In genomic region chr19:6372433-6372832, GRCm38 (mm10) we compare ENCODE assay signal across 26 mouse cellular contexts. TPM values are rescaled to one million over a fixed set of nuclear protein-coding genes. Genes with fewer than 3 reads are reported as not detected.
A peak's percentile ranks its signal among the peaks of the same experiment; 100 is the strongest.
DNase-seq lines count a peak whose midpoint lies in the region; ATAC-seq and TF ChIP-seq lines count a peak whose summit lies in the region.
"Had no signal": no experiment of that assay in that cellular context is flagged by ENCODE, and none has a peak within 500 bp of the region (broad histone marks: within the 10 kb centered on the region; RNA-seq: fewer than 3 reads in every experiment).

No protein-coding gene starts in this region.

- POLR2A ChIA-PET in Patski (lab: Charles Lee): no interaction called here

- CTCF ChIA-PET in Patski (lab: Charles Lee): no interaction called here

- no peak overlapping the region for H3K4me2 ChIP-seq in lung, postnatal 0 days (replicated peaks; ENCODE audit: low read depth, low read length)
- H3K4me2 ChIP-seq: embryonic facial prominence, embryonic 12.5 days; embryonic facial prominence, embryonic 15.5 days; heart, embryonic 13.5 days; hindbrain, embryonic 12.5 days; hindbrain, embryonic 15.5 days had no signal

- TF ChIP-seq POLR2A in lung, adult 2 months (IDR thresholded peaks at IDR 0.05; ENCODE audit: borderline replicate concordance, extremely low read depth, low read depth, low read length): no peak

- intact Hi-C loops in heart, postnatal 10 days (cut with DNase I): loop anchor here (5.0 kb wide), 1 partner anchor 80 kb away; no protein-coding TSS in a partner anchor

- H3K9me3 ChIP-seq in lung, postnatal 0 days (ENCODE audit: low read length): no peaks in the 10 kb centered on the region
- H3K9me3 ChIP-seq: embryonic facial prominence, embryonic 12.5 days; embryonic facial prominence, embryonic 15.5 days; heart, embryonic 10.5 days; heart, embryonic 13.5 days; hindbrain, embryonic 12.5 days; hindbrain, embryonic 15.5 days had no signal

- 47% methylated on average over 3 of the region's 3 CpGs for WGBS in lung, postnatal 0 days
- 80% methylated on average over 3 of the region's 3 CpGs for WGBS in lung, adult 2 months

- no peak for TF ChIP-seq EP300 in lung, postnatal 0 days (IDR thresholded peaks at IDR 0.05)

- peak; percentile 52 for ATAC-seq in lung, postnatal 0 days
- ATAC-seq in Patski: peak; percentile 49
- ATAC-seq: activated CD4-positive, CD25-positive, alpha-beta regulatory T cell, adult 4 months; forebrain, embryonic 14.5 days; forebrain, postnatal 0 days; intestine, postnatal 0 days had no signal

- TF ChIP-seq CTCF in lung, postnatal 0 days (IDR thresholded peaks at IDR 0.05): no peak
- no peak for TF ChIP-seq CTCF in lung, adult 2 months (IDR thresholded peaks at IDR 0.05; ENCODE audit: insufficient read depth, low read length)
- TF ChIP-seq CTCF in Patski (IDR thresholded peaks at IDR 0.05): no peak

- no peak overlapping the region for H3K4me3 ChIP-seq in lung, postnatal 0 days (ENCODE audit: low read depth, low read length)
- H3K4me3 ChIP-seq in lung, adult 2 months (replicated peaks; ENCODE audit: extremely low read depth, low read depth, low read length): no peak overlapping the region
- H3K4me3 ChIP-seq: embryonic facial prominence, embryonic 12.5 days; embryonic facial prominence, embryonic 15.5 days; heart, embryonic 10.5 days; heart, embryonic 13.5 days; hindbrain, embryonic 12.5 days; hindbrain, embryonic 15.5 days had no signal

- no peak overlapping the region for H3K9ac ChIP-seq in lung, postnatal 0 days (replicated peaks; ENCODE audit: low read depth)
- H3K9ac ChIP-seq: embryonic facial prominence, embryonic 12.5 days; embryonic facial prominence, embryonic 15.5 days; forebrain, postnatal 0 days; heart, embryonic 13.5 days; hindbrain, embryonic 12.5 days; hindbrain, embryonic 15.5 days had no signal

- H3K36me3 ChIP-seq in lung, postnatal 0 days (ENCODE audit: insufficient read depth, low read length): peaks cover 59% of the 10 kb centered on the region

- H3K27ac ChIP-seq in lung, postnatal 0 days (ENCODE audit: low read length): no peak overlapping the region
- H3K27ac ChIP-seq: embryonic facial prominence, embryonic 12.5 days; embryonic facial prominence, embryonic 15.5 days; heart, embryonic 10.5 days; hindbrain, embryonic 12.5 days; hindbrain, embryonic 15.5 days had no signal

- peak; percentile 69 for DNase-seq in lung, postnatal 0 days (ENCODE audit: low spot score)
- DNase-seq in lung, adult 2 months: no peak
- DNase-seq in 416B (ENCODE audit: low read depth) (peak; percentile 53), MN1 (ENCODE audit: low spot score) (peak; percentile 63), Patski (ENCODE audit: low read depth, low spot score) (no peak)
- no peak for DNase-seq in heart, postnatal 10 days
- DNase-seq in heart, adult 8-10 months (ENCODE audit: low spot score): no peak
- no peak for DNase-seq in adrenal gland, postnatal 25 days
- DNase-seq: adrenal gland, adult 8-10 months; adrenal gland, postnatal 36 days; cerebellum, adult 18-20 months; cerebellum, adult 9-10 months; cerebellum, postnatal 14 days; forebrain, postnatal 0 days; gastrocnemius, postnatal 14 days; heart, adult 18-20 months; kidney, adult 2 months had no signal

- no peaks in the 10 kb centered on the region for H3K27me3 ChIP-seq in lung, postnatal 0 days (replicated peaks; ENCODE audit: insufficient read depth, low read length)
- H3K27me3 ChIP-seq in Patski: no peaks in the 10 kb centered on the region
- H3K27me3 ChIP-seq: embryonic facial prominence, embryonic 12.5 days; embryonic facial prominence, embryonic 15.5 days; heart, embryonic 13.5 days; hindbrain, embryonic 12.5 days; hindbrain, embryonic 15.5 days had no signal

- no peaks in the 10 kb centered on the region for H3K4me1 ChIP-seq in lung, postnatal 0 days (ENCODE audit: insufficient read depth, low read depth, low read length)
- H3K4me1 ChIP-seq in lung, adult 2 months (ENCODE audit: control insufficient read depth, insufficient read depth, low read length): peaks cover 9% of the 10 kb centered on the region
- H3K4me1 ChIP-seq: embryonic facial prominence, embryonic 12.5 days had no signal

- in situ Hi-C loops in Patski (cut with MboI; ENCODE audit: low pct_unique_long_range_greater_than_20kb): no loop called here

RNA-seq across cellular contexts. Expression of gene Sf1, which starts 8.9 kb away (rescaled TPM):
- 48.1 and 49.5 TPM in 2 replicates for polyA plus RNA-seq in lung, postnatal 0 days (2015; fragmentation: Nextera tagmentation; extraction: Ambion mirVana)
- 136 and 194 TPM in 2 replicates for polyA plus RNA-seq in lung, adult 2 months (2012; rRNA removed)
- polyA plus RNA-seq in Patski (2021): 186 TPM
- total RNA-seq in heart, postnatal 10 days (2021): 100 to 1,000 TPM; 118 to 143 TPM
- 100 to 1,000 TPM in 1 of 4 experiments, 10 to 100 TPM in 3; 84.3 to 103 (median 91.3) TPM for total RNA-seq in heart, adult 8-10 months (2022)
- 211 and 245 TPM in 2 replicates for total RNA-seq in adrenal gland, postnatal 25 days (2021)

RNA-seq across cellular contexts. Expression of gene Pygm, which starts 11.8 kb away (rescaled TPM):
- polyA plus RNA-seq in lung, postnatal 0 days (2015; fragmentation: Nextera tagmentation; extraction: Ambion mirVana): 20.5 and 32.1 TPM in 2 replicates
- polyA plus RNA-seq in lung, adult 2 months (2012; rRNA removed): 32.8 and 135 TPM in 2 replicates
- polyA plus RNA-seq in Patski (2021): 1.0 TPM
- 100 to 1,000 TPM; 622 to 693 TPM for total RNA-seq in heart, postnatal 10 days (2021)
- total RNA-seq in heart, adult 8-10 months (2022): 1,000 to 10,000 TPM; 1,301 to 1,379 (median 1,330) TPM
- total RNA-seq in adrenal gland, postnatal 25 days (2021): 61.6 and 85.9 TPM in 2 replicates

RNA-seq across cellular contexts. Expression of gene Rasgrp2, which starts 26.7 kb away (rescaled TPM):
- polyA plus RNA-seq in lung, postnatal 0 days (2015; fragmentation: Nextera tagmentation; extraction: Ambion mirVana): 99.2 and 128 TPM in 2 replicates
- 210 and 287 TPM in 2 replicates for polyA plus RNA-seq in lung, adult 2 months (2012; rRNA removed)
- polyA plus RNA-seq in Patski (2021): 7.0 TPM
- total RNA-seq in heart, postnatal 10 days (2021): 10 to 100 TPM; 50.7 to 60.2 TPM
- 10 to 100 TPM; 31.2 to 51.0 (median 43.8) TPM for total RNA-seq in heart, adult 8-10 months (2022)
- 37.6 and 39.5 TPM in 2 replicates for total RNA-seq in adrenal gland, postnatal 25 days (2021)

RNA-seq across cellular contexts. Expression of gene Map4k2, which starts 31.5 kb away (rescaled TPM):
- polyA plus RNA-seq in lung, postnatal 0 days (2015; fragmentation: Nextera tagmentation; extraction: Ambion mirVana): 22.5 and 25.0 TPM in 2 replicates
- polyA plus RNA-seq in lung, adult 2 months (2012; rRNA removed): 303 and 441 TPM in 2 replicates
- 45.6 TPM for polyA plus RNA-seq in Patski (2021)
- 10 to 100 TPM; 52.3 to 52.4 TPM for total RNA-seq in heart, postnatal 10 days (2021)
- total RNA-seq in heart, adult 8-10 months (2022): 10 to 100 TPM; 33.4 to 44.4 (median 34.7) TPM
- total RNA-seq in adrenal gland, postnatal 25 days (2021): 44.7 and 56.3 TPM in 2 replicates

RNA-seq across cellular contexts. Expression of gene Men1, which starts 37.7 kb away (rescaled TPM):
- polyA plus RNA-seq in lung, postnatal 0 days (2015; fragmentation: Nextera tagmentation; extraction: Ambion mirVana): 42.1 and 42.7 TPM in 2 replicates
- 52.1 and 56.2 TPM in 2 replicates for polyA plus RNA-seq in lung, adult 2 months (2012; rRNA removed)
- polyA plus RNA-seq in Patski (2021): 63.2 TPM
- 10 to 100 TPM; 18.6 to 21.8 TPM for total RNA-seq in heart, postnatal 10 days (2021)
- total RNA-seq in heart, adult 8-10 months (2022): 10 to 100 TPM in 3 of 4 experiments, 1 to 10 TPM in 1; 10.0 to 16.0 (median 12.3) TPM
- total RNA-seq in adrenal gland, postnatal 25 days (2021): 60.1 and 69.7 TPM in 2 replicates

Comparison
In these comparisons a context has a peak if more than half of its experiments do, and no peak if none do; other contexts are left out.
1. DNase-seq: peak in lung, postnatal 0 days (single experiment), 416B (single experiment) and MN1 (single experiment); none in lung, adult 2 months (single experiment), Patski (single experiment), heart, postnatal 10 days (0 of 2), heart, adult 8-10 months (single experiment) and adrenal gland, postnatal 25 days (single experiment).